Mouse (Mus musculus): ENCODE measurements around the gene Setdb1. TPM values are rescaled to one million over a fixed set of nuclear protein-coding genes. Genes with fewer than 3 reads are reported as not detected.

Setdb1 gene
- total and polyA plus RNA-seq, 3 experiments = 33.7 to 49.5 (median 43.2) TPM

DNA sequence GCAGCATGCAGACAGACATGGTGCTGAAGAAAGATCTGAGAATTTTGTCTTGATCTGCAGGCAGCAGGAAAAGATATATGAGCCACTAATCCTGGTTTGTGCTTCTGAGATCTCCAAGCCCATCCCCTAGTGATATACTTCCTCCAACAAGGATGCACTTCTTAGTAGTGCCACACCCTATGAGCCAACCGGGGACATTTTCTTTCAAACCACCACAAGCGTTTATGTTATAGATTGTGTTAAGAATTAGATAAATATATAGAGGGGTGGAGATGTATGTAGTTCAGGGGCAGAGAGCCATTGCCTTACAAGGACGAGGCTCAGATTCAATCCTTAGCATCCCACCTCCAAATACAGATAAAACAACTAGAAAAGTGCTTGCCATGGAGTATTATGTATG is 46.5 kb downstream of the Setdb1 start:
- Histone ChIP-seq H3K27ac (ENCODE audit: insufficient read depth, low read depth) (no peak overlapping the region), H3K9ac (ENCODE audit: insufficient read depth, low read depth) (no peak overlapping the region), H3K79me2 (replicated peaks; ENCODE audit: control insufficient read depth, extremely low read depth, insufficient read depth, poor library complexity, severe bottlenecking) (peaks cover 5% of the 10 kb centered on the region), H3K4me1 (ENCODE audit: control insufficient read depth in 1 of 2, insufficient read depth in 2 of 2) (peaks cover 7 to 24% of the 10 kb centered on the region in 2 experiments), H3K4me2 (ENCODE audit: insufficient read depth, low read depth, poor library complexity, severe bottlenecking) (no peak overlapping the region), H3K9me3 (replicated peaks; ENCODE audit: low read length) (no peaks in the 10 kb centered on the region), H3K27me3 (replicated peaks) (no peaks in the 10 kb centered on the region), H3K4me3 (replicated peaks in 1 of 3; ENCODE audit: low read depth in 2 of 3, low read length in 2 of 3, poor library complexity in 1 of 3) (no peak overlapping the region), H3K36me3 (replicated peaks in 1 of 2; ENCODE audit: control insufficient read depth in 1 of 2, insufficient read depth in 1 of 2, low read length in 1 of 2) (peaks cover 0 to 16% of the 10 kb centered on the region in 2 experiments)
- dilution Hi-C loops (cut with MboI; ENCODE audit: extremely low pct_ligation_motif_present, extremely low pct_unique_long_range_greater_than_20kb, low sequenced_read_pairs) (no loop called here), in situ Hi-C loops (cut with MboI; ENCODE audit: low pct_ligation_motif_present, low pct_unique_long_range_greater_than_20kb, low sequenced_read_pairs) (no loop called here)
- TF ChIP-seq JUND (conservative IDR thresholded peaks at IDR 0.05; ENCODE audit: low read depth, low read length) (no peak), MAFK (IDR thresholded peaks at IDR 0.05; ENCODE audit: insufficient replicate concordance, low read length) (no peak), POLR2A (IDR thresholded peaks at IDR 0.05; ENCODE audit: low read depth, low read length) (no peak), RAD21 (IDR thresholded peaks at IDR 0.05; ENCODE audit: low read depth, low read length) (no peak), CHD2 (IDR thresholded peaks at IDR 0.05; ENCODE audit: low read length) (no peak), RCOR1 (conservative IDR thresholded peaks at IDR 0.05; ENCODE audit: low read depth, low read length) (no peak), MXI1 (IDR thresholded peaks at IDR 0.05; ENCODE audit: low read depth, low read length) (no peak), GABPA (IDR thresholded peaks at IDR 0.05; ENCODE audit: insufficient replicate concordance, low read depth, low read length) (no peak), IRF4 (IDR thresholded peaks at IDR 0.05; ENCODE audit: low read depth, low read length) (no peak), POLR2AphosphoS2 (IDR thresholded peaks at IDR 0.05; ENCODE audit: low read depth, low read length) (no peak), ZKSCAN1 (IDR thresholded peaks at IDR 0.05; ENCODE audit: borderline replicate concordance, low read depth, low read length) (no peak), MAX (IDR thresholded peaks at IDR 0.05; ENCODE audit: low read length) (no peak), ZNF384 (IDR thresholded peaks at IDR 0.05; ENCODE audit: low read depth, low read length) (no peak), KAT2A (IDR thresholded peaks at IDR 0.05; ENCODE audit: insufficient replicate concordance, low read length) (no peak), SMC3 (IDR thresholded peaks at IDR 0.05; ENCODE audit: low read depth, low read length) (no peak), USF2 (conservative IDR thresholded peaks at IDR 0.05; ENCODE audit: low read depth, low read length) (no peak), MEF2A (IDR thresholded peaks at IDR 0.05; ENCODE audit: borderline replicate concordance, low read depth, low read length) (no peak), TBP (conservative IDR thresholded peaks at IDR 0.05; ENCODE audit: low read depth, low read length) (no peak), USF1 (IDR thresholded peaks at IDR 0.05; ENCODE audit: low read depth, low read length) (no peak), HCFC1 (IDR thresholded peaks at IDR 0.05; ENCODE audit: low read depth, low read length) (no peak)
- DNase-seq (ENCODE audit: extremely low read depth) = no peak

DNA sequence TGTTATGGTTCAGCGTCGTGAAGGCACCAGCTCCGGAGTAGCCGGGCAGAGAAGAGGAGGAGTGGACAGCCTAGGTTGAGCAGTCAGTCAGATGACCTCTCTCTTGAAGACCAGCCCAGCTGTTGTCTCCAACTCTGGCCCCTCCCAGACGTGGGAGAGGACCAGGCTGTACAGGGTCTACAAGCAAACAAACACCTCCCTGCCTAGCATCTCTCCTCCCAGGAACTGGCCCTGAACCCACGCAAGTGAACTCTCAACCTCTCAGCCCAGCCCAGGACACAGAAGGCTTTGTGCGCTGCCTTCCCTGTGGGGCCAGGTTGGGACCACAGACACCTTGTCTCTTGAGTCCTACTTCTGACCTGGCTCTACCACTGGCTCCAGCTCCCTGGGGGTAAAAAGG is 49.9 kb downstream of the Setdb1 start, which contains the start of gene Anxa9:
TSS of gene Anxa9 (minus strand) at position 77 of the 400 bp plus-strand sequence.
- Histone ChIP-seq H3K4me1 (ENCODE audit: control insufficient read depth in 1 of 2, insufficient read depth in 2 of 2) (peaks cover 3 to 9% of the 10 kb centered on the region in 2 experiments), H3K27me3 (replicated peaks) (no peaks in the 10 kb centered on the region), H3K4me3 (replicated peaks in 1 of 3; ENCODE audit: low read depth in 2 of 3, low read length in 2 of 3, poor library complexity in 1 of 3) (no peak within 1 kb of the TSS), H3K4me2 (ENCODE audit: insufficient read depth, low read depth, poor library complexity, severe bottlenecking) (no peak within 1 kb of the TSS), H3K27ac (ENCODE audit: insufficient read depth, low read depth) (no peak within 1 kb of the TSS), H3K9me3 (replicated peaks; ENCODE audit: low read length) (no peaks in the 10 kb centered on the region), H3K79me2 (replicated peaks; ENCODE audit: control insufficient read depth, extremely low read depth, insufficient read depth, poor library complexity, severe bottlenecking) (no peaks in the 10 kb centered on the region), H3K9ac (ENCODE audit: insufficient read depth, low read depth) (no peak within 1 kb of the TSS), H3K36me3 (replicated peaks in 1 of 2; ENCODE audit: control insufficient read depth in 1 of 2, insufficient read depth in 1 of 2, low read length in 1 of 2) (peaks cover 0 to 34% of the 10 kb centered on the region in 2 experiments)
- DNase-seq (ENCODE audit: extremely low read depth) = no peak
- dilution Hi-C loops (cut with MboI; ENCODE audit: extremely low pct_ligation_motif_present, extremely low pct_unique_long_range_greater_than_20kb, low sequenced_read_pairs) = no loop called here
- in situ Hi-C loops (cut with MboI; ENCODE audit: low pct_ligation_motif_present, low pct_unique_long_range_greater_than_20kb, low sequenced_read_pairs) = no loop called here
- TF ChIP-seq MXI1 (IDR thresholded peaks at IDR 0.05; ENCODE audit: low read depth, low read length) (no peak), ZNF384 (IDR thresholded peaks at IDR 0.05; ENCODE audit: low read depth, low read length) (no peak), MEF2A (IDR thresholded peaks at IDR 0.05; ENCODE audit: borderline replicate concordance, low read depth, low read length) (no peak), EP300 (IDR thresholded peaks at IDR 0.05; ENCODE audit: low read length) (no peak), SIN3A (IDR thresholded peaks at IDR 0.05; ENCODE audit: low read length) (no peak), IRF4 (IDR thresholded peaks at IDR 0.05; ENCODE audit: low read depth, low read length) (no peak), MAZ (IDR thresholded peaks at IDR 0.05; ENCODE audit: low read depth, low read length) (no peak), RAD21 (IDR thresholded peaks at IDR 0.05; ENCODE audit: low read depth, low read length) (no peak), JUND (conservative IDR thresholded peaks at IDR 0.05; ENCODE audit: low read depth, low read length) (no peak), MYC (IDR thresholded peaks at IDR 0.05; ENCODE audit: low read depth, low read length) (no peak), BHLHE40 (IDR thresholded peaks at IDR 0.05; ENCODE audit: low read depth, low read length) (no peak), NELFE (IDR thresholded peaks at IDR 0.05; ENCODE audit: low read depth, low read length) (no peak), POLR2A (IDR thresholded peaks at IDR 0.05; ENCODE audit: low read depth, low read length) (no peak), USF1 (IDR thresholded peaks at IDR 0.05; ENCODE audit: low read depth, low read length) (no peak), ZKSCAN1 (IDR thresholded peaks at IDR 0.05; ENCODE audit: borderline replicate concordance, low read depth, low read length) (no peak)
